ENCODE assay signal across 8 mouse cellular contexts in genomic region chr9:102692564-102693475, GRCm38 (mm10). TPM values are rescaled to one million over a fixed set of nuclear protein-coding genes. Genes with fewer than 3 reads are reported as not detected.
A peak's percentile ranks its signal among the peaks of the same experiment; 100 is the strongest.
DNase-seq lines count a peak whose midpoint lies in the region; ATAC-seq and TF ChIP-seq lines count a peak whose summit lies in the region.

No protein-coding gene starts in this region.

- WGBS in kidney, embryonic 16.5 days, result 43% methylated on average over 9 of the region's 9 CpGs
- 43% methylated on average over 9 of the region's 9 CpGs for WGBS in heart, adult 2 months
- WGBS in lung, postnatal 0 days, result 44% methylated on average over 9 of the region's 9 CpGs

- no peaks in the 10 kb centered on the region for H3K9me3 ChIP-seq in kidney, embryonic 16.5 days (ENCODE audit: low read length)
- no peaks in the 10 kb centered on the region for H3K9me3 ChIP-seq in lung, postnatal 0 days (ENCODE audit: low read length)

- no peak overlapping the region for H3K27ac ChIP-seq in kidney, embryonic 16.5 days (ENCODE audit: low read length)
- H3K27ac ChIP-seq in heart, adult 2 months, result no peak overlapping the region
- H3K27ac ChIP-seq in lung, postnatal 0 days (ENCODE audit: low read length), result no peak overlapping the region

- no peak overlapping the region for H3K9ac ChIP-seq in kidney, embryonic 16.5 days (replicated peaks; ENCODE audit: low read length)
- H3K9ac ChIP-seq in heart, adult 2 months (ENCODE audit: low read depth, low read length), result no peak overlapping the region
- H3K9ac ChIP-seq in lung, postnatal 0 days (replicated peaks; ENCODE audit: low read depth), result no peak overlapping the region

- intact Hi-C loops in heart, adult 2 months (cut with DNase I), result loop anchor here (5.0 kb wide), 1 partner anchor 41 kb away; no protein-coding TSS in a partner anchor

- H3K27me3 ChIP-seq in kidney, embryonic 16.5 days (ENCODE audit: insufficient read depth, low read length), result peaks cover 5% of the 10 kb centered on the region; the same call in 1 of the 2 replicates
- H3K27me3 ChIP-seq in heart, adult 2 months (ENCODE audit: control insufficient read depth, insufficient read depth, low read length), result no peaks in the 10 kb centered on the region
- H3K27me3 ChIP-seq in lung, postnatal 0 days (replicated peaks; ENCODE audit: insufficient read depth, low read length), result no peaks in the 10 kb centered on the region

- no peak overlapping the region for H3K4me2 ChIP-seq in kidney, embryonic 16.5 days (replicated peaks; ENCODE audit: low read depth, low read length)
- H3K4me2 ChIP-seq in lung, postnatal 0 days (replicated peaks; ENCODE audit: low read depth, low read length), result no peak overlapping the region

- peaks cover 19% of the 10 kb centered on the region for H3K4me1 ChIP-seq in kidney, embryonic 16.5 days (ENCODE audit: insufficient read depth, low read length)
- peaks cover 1% of the 10 kb centered on the region; the same call in 1 of the 2 replicates for H3K4me1 ChIP-seq in heart, adult 2 months (ENCODE audit: control insufficient read depth, insufficient read depth, low read length)
- 0 out of 2 replicates have a peak, but pooled peaks cover 4% of the 10 kb centered on the region for H3K4me1 ChIP-seq in lung, postnatal 0 days (ENCODE audit: insufficient read depth, low read depth, low read length)

- no peak for ATAC-seq in kidney, embryonic 16.5 days (ENCODE audit: low FRiP score, low TSS enrichment)
- peak; percentile 45 for ATAC-seq in lung, postnatal 0 days

- no peaks in the 10 kb centered on the region for H3K36me3 ChIP-seq in kidney, embryonic 16.5 days (ENCODE audit: insufficient read depth, low read length)
- no peaks in the 10 kb centered on the region for H3K36me3 ChIP-seq in heart, adult 2 months (ENCODE audit: control insufficient read depth, insufficient read depth, low read length)
- H3K36me3 ChIP-seq in lung, postnatal 0 days (ENCODE audit: insufficient read depth, low read length), result no peaks in the 10 kb centered on the region

- TF ChIP-seq POLR2A in heart, adult 2 months (IDR thresholded peaks at IDR 0.05; ENCODE audit: insufficient read depth, low read depth, low read length), result no peak

- no peak overlapping the region for H3K4me3 ChIP-seq in kidney, embryonic 16.5 days (ENCODE audit: low read length)
- no peak overlapping the region for H3K4me3 ChIP-seq in heart, adult 2 months
- no peak overlapping the region for H3K4me3 ChIP-seq in lung, postnatal 0 days (ENCODE audit: low read depth, low read length)

- peak; percentile 60 for DNase-seq in kidney, postnatal 10 days
- peak; percentile 83 for DNase-seq in ZHBTc4 (ENCODE audit: low read depth, low spot score)
- peak; percentile 44 to 59 for DNase-seq in heart, adult 2 months
- peak; percentile 51 for DNase-seq in lung, postnatal 0 days (ENCODE audit: low spot score)
- no peak for DNase-seq in urinary bladder, adult 18-20 months (ENCODE audit: low spot score in 2 of 2)
- DNase-seq in thymus, postnatal 4 days, result no peak
- DNase-seq in frontal cortex, postnatal 36 days (ENCODE audit: low spot score in 2 of 2), result no peak

- H3K79me2 ChIP-seq in heart, adult 2 months (replicated peaks; ENCODE audit: control insufficient read depth, insufficient read depth, low read length), result no peaks in the 10 kb centered on the region

- 0 out of 2 replicates have a peak, but pooled peaks have one; percentile 18 for TF ChIP-seq EP300 in heart, adult 2 months (IDR thresholded peaks at IDR 0.05; ENCODE audit: insufficient read depth, low read depth, low read length)
- no peak for TF ChIP-seq EP300 in lung, postnatal 0 days (IDR thresholded peaks at IDR 0.05)

- TF ChIP-seq CTCF in heart, adult 2 months (IDR thresholded peaks at IDR 0.05), result no peak
- TF ChIP-seq CTCF in lung, postnatal 0 days (IDR thresholded peaks at IDR 0.05), result no peak

RNA-seq across cellular contexts. Expression of gene Amotl2, which starts 23.7 kb away (rescaled TPM):
- polyA plus RNA-seq in kidney, embryonic 16.5 days (2015; fragmentation: Nextera tagmentation; extraction: Ambion mirVana), result 40.9 and 41.5 TPM in 2 replicates
- total RNA-seq in heart, adult 2 months (2021), result 10 to 100 TPM; 56.5 to 66.3 TPM
- 25.9 and 28.3 TPM in 2 replicates for polyA plus RNA-seq in heart, adult 2 months (2012; rRNA removed)
- 50.3 and 56.3 TPM in 2 replicates for polyA plus RNA-seq in lung, postnatal 0 days (2015; fragmentation: Nextera tagmentation; extraction: Ambion mirVana)

Comparison
In these comparisons a context has a peak if more than half of its experiments do, and no peak if none do; other contexts are left out.
1. DNase-seq: peak in kidney, postnatal 10 days (single experiment), ZHBTc4 (single experiment), heart, adult 2 months (2 of 2) and lung, postnatal 0 days (single experiment); none in urinary bladder, adult 18-20 months (0 of 2), thymus, postnatal 4 days (single experiment) and frontal cortex, postnatal 36 days (0 of 2).